Mouse (Mus musculus) ES-E14 (cell line): ENCODE measurements around the gene Ush1g.

Experiments used
- CHD2 ChIP-seq: IDR thresholded peaks from 2 replicates; pipeline ENCODE4 v1.6.1; 2014; ENCODE audit warnings: mild to moderate bottlenecking, low read depth, low read length, inconsistent platforms
- HCFC1 ChIP-seq: IDR thresholded peaks from 2 replicates; pipeline ENCODE4 v1.6.1; 2012; ENCODE audit warnings: low read length, inconsistent platforms, borderline replicate concordance; ENCODE audit not compliant: insufficient read depth
- MAFK ChIP-seq: IDR thresholded peaks from 2 replicates; pipeline ENCODE4 v1.6.1; 2014; ENCODE audit warnings: mild to moderate bottlenecking, low read depth, low read length, inconsistent platforms; ENCODE audit not compliant: insufficient read depth
- ZC3H11A ChIP-seq: IDR thresholded peaks from 2 replicates; pipeline ENCODE4 v1.6.1; 2012; ENCODE audit warnings: low read depth, mild to moderate bottlenecking, inconsistent platforms, low read length, borderline replicate concordance
- ZNF384 ChIP-seq: IDR thresholded peaks from 2 replicates; pipeline ENCODE4 v1.6.1; 2012; ENCODE audit warnings: low read depth, low read length, inconsistent platforms

GRCm38 (mm10) chr11:115336115-115336514, 14.3 kb upstream of the Ush1g start:
- TF ChIP-seq ZNF384 = no peak
- TF ChIP-seq CHD2 = no peak
- no peak for TF ChIP-seq HCFC1
- no peak for TF ChIP-seq MAFK
- TF ChIP-seq ZC3H11A = no peak
